In the genomic region with DNA sequence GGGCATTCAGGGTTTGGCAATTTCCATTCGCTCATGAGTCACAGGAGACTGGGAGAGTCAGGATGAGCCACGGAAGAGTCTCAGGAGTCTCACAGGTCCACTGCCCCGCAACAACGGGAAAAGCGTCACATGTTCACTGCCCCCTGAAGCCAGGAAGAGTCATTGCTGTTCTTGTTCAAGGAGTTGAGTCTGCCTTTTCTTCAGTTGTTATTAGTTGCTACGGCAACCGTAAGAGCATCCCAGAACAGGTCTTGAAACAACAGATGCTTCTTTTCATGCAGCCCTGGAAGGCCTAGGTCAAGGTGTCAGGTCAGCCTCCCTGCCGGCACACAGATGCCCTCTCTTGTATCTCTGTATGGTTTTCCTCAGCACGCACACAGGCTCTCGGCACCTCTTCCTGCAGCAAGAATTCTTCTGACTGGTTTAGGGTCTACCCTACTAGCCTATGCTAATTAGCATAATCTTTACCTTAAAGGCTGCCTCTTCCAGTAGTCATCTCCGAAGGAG, we compare ENCODE assay signal across 8 mouse cellular contexts. TPM values are rescaled to one million over a fixed set of nuclear protein-coding genes. Genes with fewer than 3 reads are reported as not detected.
DNase-seq lines count a peak whose midpoint lies in the region; ATAC-seq and TF ChIP-seq lines count a peak whose summit lies in the region.

No protein-coding gene starts in this region.

- no peak for DNase-seq in spleen, adult 2 months (ENCODE audit: low read depth in 1 of 2, low spot score in 2 of 2)
- DNase-seq in spleen, postnatal 10 days (ENCODE audit: low spot score in 2 of 2): no peak
- DNase-seq in forebrain, embryonic 10.5 days (ENCODE audit: extremely low spot score, low spot score): peak; percentile 56
- DNase-seq in yolk sac, embryonic 10.5 days (ENCODE audit: low spot score): peak; percentile 62
- DNase-seq in testis, postnatal 14 days (ENCODE audit: low spot score): no peak
- DNase-seq in cerebellum, adult 9-11 months: no peak
- DNase-seq in cerebellum, postnatal 10 days: no peak

- H3K27me3 ChIP-seq in spleen, adult 2 months (ENCODE audit: control insufficient read depth, insufficient read depth, low read length): no peaks in the 10 kb centered on the region
- no peaks in the 10 kb centered on the region for H3K27me3 ChIP-seq in forebrain, embryonic 10.5 days (ENCODE audit: poor library complexity, severe bottlenecking)
- no peaks in the 10 kb centered on the region for H3K27me3 ChIP-seq in liver, embryonic 16.5 days (ENCODE audit: control insufficient read depth, insufficient read depth, low read depth, low read length)

- H3K4me2 ChIP-seq in liver, embryonic 16.5 days (ENCODE audit: low read depth, low read length): no peak overlapping the region

- TF ChIP-seq CTCF in spleen, adult 2 months (IDR thresholded peaks at IDR 0.05; ENCODE audit: extremely low read depth, insufficient read depth, insufficient read length, insufficient replicate concordance): no peak

- H3K4me1 ChIP-seq in spleen, adult 2 months (ENCODE audit: control insufficient read depth, insufficient read depth, insufficient read length): no peaks in the 10 kb centered on the region
- H3K4me1 ChIP-seq in forebrain, embryonic 10.5 days: peaks cover 42% of the 10 kb centered on the region
- peaks cover 3% of the 10 kb centered on the region; the same call in 1 of the 2 replicates for H3K4me1 ChIP-seq in liver, embryonic 16.5 days (ENCODE audit: control insufficient read depth, low read depth, low read length)

- H3K9ac ChIP-seq in liver, embryonic 16.5 days (ENCODE audit: low read depth, low read length): no peak overlapping the region

- WGBS in spleen, adult 2 months: 88% methylated on average over 11 of the region's 11 CpGs
- WGBS in forebrain, embryonic 10.5 days: 32% methylated on average over 11 of the region's 11 CpGs
- WGBS in liver, embryonic 16.5 days (ENCODE audit: insufficient replicate concordance): 70% methylated on average over 11 of the region's 11 CpGs

- H3K27ac ChIP-seq in spleen, adult 2 months (ENCODE audit: insufficient read depth, low read length): 0 out of 2 replicates have a peak overlapping the region, but pooled peaks have one; percentile 10
- peak overlapping the region; percentile 40; the same call in 1 of the 2 replicates for H3K27ac ChIP-seq in forebrain, embryonic 10.5 days
- H3K27ac ChIP-seq in liver, embryonic 16.5 days (ENCODE audit: low read length): peak overlapping the region; percentile 9; the same call in 1 of the 2 replicates

- no peak for TF ChIP-seq POLR2A in spleen, adult 2 months (IDR thresholded peaks at IDR 0.05; ENCODE audit: low read depth, low read length)

- no peak overlapping the region for H3K4me3 ChIP-seq in spleen, adult 2 months (ENCODE audit: extremely low read depth, insufficient read depth, insufficient read length)
- H3K4me3 ChIP-seq in forebrain, embryonic 10.5 days: peak overlapping the region; percentile 5; the same call in 1 of the 2 replicates
- no peak overlapping the region for H3K4me3 ChIP-seq in liver, embryonic 16.5 days (ENCODE audit: low read depth, low read length)

- H3K9me3 ChIP-seq in forebrain, embryonic 10.5 days: no peaks in the 10 kb centered on the region
- H3K9me3 ChIP-seq in liver, embryonic 16.5 days (replicated peaks; ENCODE audit: control insufficient read depth, low read length): no peaks in the 10 kb centered on the region

- no peaks in the 10 kb centered on the region for H3K36me3 ChIP-seq in spleen, adult 2 months (ENCODE audit: control insufficient read depth, insufficient read depth, low read length)
- H3K36me3 ChIP-seq in forebrain, embryonic 10.5 days (replicated peaks): peaks cover 17% of the 10 kb centered on the region
- no peaks in the 10 kb centered on the region for H3K36me3 ChIP-seq in liver, embryonic 16.5 days (ENCODE audit: control insufficient read depth, insufficient read depth)

- ATAC-seq in liver, embryonic 16.5 days (ENCODE audit: low read depth): no peak

RNA-seq across cellular contexts. Expression of gene Ano6, which starts 36.9 kb away (rescaled TPM):
- polyA plus RNA-seq in spleen, adult 2 months (2012; rRNA removed): 22.8 and 23.9 TPM in 2 replicates
- polyA plus RNA-seq in forebrain, embryonic 10.5 days (2016; fragmentation: Nextera tagmentation; extraction: Ambion mirVana): 32.4 and 35.0 TPM in 2 replicates
- polyA plus RNA-seq in liver, embryonic 16.5 days (2015; fragmentation: Nextera tagmentation; extraction: Ambion mirVana): 9.2 and 10.5 TPM in 2 replicates

Comparison
In these comparisons a context has a peak if more than half of its experiments do, and no peak if none do; other contexts are left out.
1. DNase-seq: peak in forebrain, embryonic 10.5 days (single experiment) and yolk sac, embryonic 10.5 days (single experiment); none in spleen, adult 2 months (0 of 2), spleen, postnatal 10 days (0 of 2), testis, postnatal 14 days (single experiment), cerebellum, adult 9-11 months (single experiment) and cerebellum, postnatal 10 days (0 of 2).
2. Peak in every context shown above with its lines, with median percentiles within 50 percentile points of each other: H3K27ac ChIP-seq.